8 mouse cellular contexts compared by ENCODE assay signal in genomic region chr1:92774743-92775692, GRCm38 (mm10). TPM values are rescaled to one million over a fixed set of nuclear protein-coding genes. Genes with fewer than 3 reads are reported as not detected.
A peak's percentile ranks its signal among the peaks of the same experiment; 100 is the strongest.
DNase-seq lines count a peak whose midpoint lies in the region; ATAC-seq and TF ChIP-seq lines count a peak whose summit lies in the region.

No protein-coding gene starts in this region.

- 0 out of 2 replicates have a peak overlapping the region, but pooled peaks have one; percentile 19 for H3K4me2 ChIP-seq in forebrain, embryonic 12.5 days
- H3K4me2 ChIP-seq in forebrain, postnatal 0 days (ENCODE audit: low read depth): no peak overlapping the region
- H3K4me2 ChIP-seq in CH12.LX (ENCODE audit: insufficient read depth, low read depth, poor library complexity, severe bottlenecking): peak overlapping the region; percentile 54
- peak overlapping the region; percentile 54 for H3K4me2 ChIP-seq in heart, postnatal 0 days (ENCODE audit: low read depth, low read length)

- H3K9me3 ChIP-seq in forebrain, embryonic 12.5 days: no peaks in the 10 kb centered on the region
- H3K9me3 ChIP-seq in forebrain, postnatal 0 days (ENCODE audit: low read length): no peaks in the 10 kb centered on the region
- no peaks in the 10 kb centered on the region for H3K9me3 ChIP-seq in CH12.LX (replicated peaks; ENCODE audit: low read length)
- no peaks in the 10 kb centered on the region for H3K9me3 ChIP-seq in heart, postnatal 0 days (replicated peaks; ENCODE audit: control insufficient read depth, low read length)

- no peak for TF ChIP-seq RAD21 in CH12.LX (IDR thresholded peaks at IDR 0.05; ENCODE audit: low read depth, low read length)

- H3K27me3 ChIP-seq in forebrain, embryonic 12.5 days: no peaks in the 10 kb centered on the region; the same call in 1 of the 2 replicates
- no peaks in the 10 kb centered on the region for H3K27me3 ChIP-seq in forebrain, postnatal 0 days (ENCODE audit: insufficient read depth, low read length)
- H3K27me3 ChIP-seq in CH12.LX (replicated peaks): peaks cover 45% of the 10 kb centered on the region
- H3K27me3 ChIP-seq in heart, postnatal 0 days (ENCODE audit: control insufficient read depth, insufficient read depth, low read length): no peaks in the 10 kb centered on the region

- no peaks in the 10 kb centered on the region for H3K36me3 ChIP-seq in forebrain, embryonic 12.5 days (replicated peaks)
- no peaks in the 10 kb centered on the region for H3K36me3 ChIP-seq in forebrain, postnatal 0 days (ENCODE audit: insufficient read depth)
- H3K36me3 ChIP-seq in CH12.LX (replicated peaks in 1 of 2; ENCODE audit: control insufficient read depth in 1 of 2, insufficient read depth in 1 of 2, low read length in 1 of 2): no peaks in the 10 kb centered on the region
- H3K36me3 ChIP-seq in heart, postnatal 0 days (replicated peaks; ENCODE audit: control insufficient read depth, insufficient read depth, low read length): no peaks in the 10 kb centered on the region

- dilution Hi-C loops in CH12.LX (cut with MboI; ENCODE audit: extremely low pct_ligation_motif_present, extremely low pct_unique_long_range_greater_than_20kb, low sequenced_read_pairs): no loop called here

- H3K4me1 ChIP-seq in forebrain, embryonic 12.5 days: peaks cover 34% of the 10 kb centered on the region
- H3K4me1 ChIP-seq in forebrain, postnatal 0 days (ENCODE audit: insufficient read depth): no peaks in the 10 kb centered on the region
- peaks cover 7 to 14% of the 10 kb centered on the region in 2 experiments for H3K4me1 ChIP-seq in CH12.LX (ENCODE audit: control insufficient read depth in 1 of 2, insufficient read depth in 2 of 2)
- peaks cover 17% of the 10 kb centered on the region for H3K4me1 ChIP-seq in heart, postnatal 0 days (ENCODE audit: control insufficient read depth, insufficient read depth)

- ATAC-seq in forebrain, embryonic 12.5 days (ENCODE audit: low FRiP score): no peak
- no peak for ATAC-seq in forebrain, postnatal 0 days
- ATAC-seq in heart, postnatal 0 days (ENCODE audit: insufficient read depth, low read depth): peak; percentile 70

- in situ Hi-C loops in CH12.LX (cut with MboI; ENCODE audit: low pct_ligation_motif_present, low pct_unique_long_range_greater_than_20kb, low sequenced_read_pairs): no loop called here

- H3K27ac ChIP-seq in forebrain, embryonic 12.5 days: no peak overlapping the region
- H3K27ac ChIP-seq in forebrain, postnatal 0 days (ENCODE audit: low read depth, low read length): no peak overlapping the region
- no peak overlapping the region for H3K27ac ChIP-seq in CH12.LX (ENCODE audit: insufficient read depth, low read depth)
- H3K27ac ChIP-seq in heart, postnatal 0 days (ENCODE audit: low read depth): peak overlapping the region; percentile 26; the same call in 1 of the 2 replicates

- TF ChIP-seq CTCF in forebrain, postnatal 0 days (IDR thresholded peaks at IDR 0.05; ENCODE audit: low read depth): no peak
- peak in 1 of 2 experiments; percentile 12; a peak in 1 of 4 replicates for TF ChIP-seq CTCF in CH12.LX (conservative IDR thresholded peaks at IDR 0.05 in 1 of 2, IDR thresholded peaks at IDR 0.05 in 1 of 2; ENCODE audit: low read depth in 2 of 2, low read length in 2 of 2)
- no peak for TF ChIP-seq CTCF in heart, postnatal 0 days (IDR thresholded peaks at IDR 0.05; ENCODE audit: low read depth)

- WGBS in forebrain, embryonic 12.5 days: 43% methylated on average over 16 of the region's 16 CpGs
- 49% methylated on average over 16 of the region's 16 CpGs for WGBS in forebrain, postnatal 0 days
- WGBS in heart, postnatal 0 days: 14% methylated on average over 16 of the region's 16 CpGs

- H3K4me3 ChIP-seq in forebrain, embryonic 12.5 days (replicated peaks): no peak overlapping the region
- no peak overlapping the region for H3K4me3 ChIP-seq in forebrain, postnatal 0 days (ENCODE audit: low read depth, low read length)
- H3K4me3 ChIP-seq in CH12.LX (replicated peaks in 1 of 3; ENCODE audit: low read depth in 2 of 3, low read length in 2 of 3, poor library complexity in 1 of 3): peak overlapping the region in 1 of 3 experiments; percentile 42
- H3K4me3 ChIP-seq in heart, postnatal 0 days (ENCODE audit: low read depth, low read length): peak overlapping the region; percentile 35

- no peak for TF ChIP-seq POLR2A in CH12.LX (IDR thresholded peaks at IDR 0.05; ENCODE audit: low read depth, low read length)

- no peak for DNase-seq in forebrain, postnatal 0 days
- peak; percentile 7 for DNase-seq in CH12.LX (ENCODE audit: extremely low read depth)
- DNase-seq in heart, postnatal 0 days (ENCODE audit: low spot score): peak; percentile 58
- peak; percentile 54 for DNase-seq in mesoderm, embryonic 11.5 days (ENCODE audit: low read depth, low spot score)
- DNase-seq in layer of hippocampus, adult 11-12 months (ENCODE audit: low spot score): no peak
- no peak for DNase-seq in spleen, postnatal 36 days (ENCODE audit: low spot score in 2 of 2)
- no peak for DNase-seq in frontal cortex, postnatal 14 days (ENCODE audit: low spot score in 2 of 2)

- H3K79me2 ChIP-seq in CH12.LX (replicated peaks; ENCODE audit: control insufficient read depth, extremely low read depth, insufficient read depth, poor library complexity, severe bottlenecking): no peaks in the 10 kb centered on the region

- no peak for TF ChIP-seq EP300 in CH12.LX (IDR thresholded peaks at IDR 0.05; ENCODE audit: low read length)
- 0 out of 2 replicates have a peak, but pooled peaks have one; percentile 16 for TF ChIP-seq EP300 in heart, postnatal 0 days (IDR thresholded peaks at IDR 0.05; ENCODE audit: low read depth)

- H3K9ac ChIP-seq in forebrain, embryonic 12.5 days: no peak overlapping the region; the same call in 1 of the 2 replicates
- H3K9ac ChIP-seq in forebrain, postnatal 0 days: no peak overlapping the region
- peak overlapping the region; percentile 16 for H3K9ac ChIP-seq in CH12.LX (ENCODE audit: insufficient read depth, low read depth)
- 0 out of 2 replicates have a peak overlapping the region, but pooled peaks have one; percentile 16 for H3K9ac ChIP-seq in heart, postnatal 0 days (replicated peaks; ENCODE audit: low read depth, low read length)

TF ChIP-seq in CH12.LX, 34 proteins besides CTCF, POLR2A, EP300 and RAD21:
- TF ChIP-seq MEF2A (IDR thresholded peaks at IDR 0.05; ENCODE audit: borderline replicate concordance, low read depth, low read length) (no peak), BHLHE40 (IDR thresholded peaks at IDR 0.05; ENCODE audit: low read depth, low read length) (peak; percentile 68), ZMIZ1 (IDR thresholded peaks at IDR 0.05; ENCODE audit: low read depth, low read length) (no peak), MAFK (IDR thresholded peaks at IDR 0.05; ENCODE audit: insufficient replicate concordance, low read length) (peak; percentile 37; the same call in 1 of the 2 replicates), ZNF384 (IDR thresholded peaks at IDR 0.05; ENCODE audit: low read depth, low read length) (no peak), IRF4 (IDR thresholded peaks at IDR 0.05; ENCODE audit: low read depth, low read length) (peak; percentile 61; the same call in 1 of the 2 replicates), ETS1 (conservative IDR thresholded peaks at IDR 0.05; ENCODE audit: low read depth, low read length) (no peak), SMC3 (IDR thresholded peaks at IDR 0.05; ENCODE audit: low read depth, low read length) (no peak), TBP (conservative IDR thresholded peaks at IDR 0.05; ENCODE audit: low read depth, low read length) (no peak), SIN3A (IDR thresholded peaks at IDR 0.05; ENCODE audit: low read length) (no peak), HCFC1 (IDR thresholded peaks at IDR 0.05; ENCODE audit: low read depth, low read length) (no peak), GABPA (IDR thresholded peaks at IDR 0.05; ENCODE audit: insufficient replicate concordance, low read depth, low read length) (no peak)

RNA-seq across cellular contexts. Expression of gene Gpc1, which starts 56.4 kb away (rescaled TPM):
- polyA plus RNA-seq in forebrain, embryonic 12.5 days (2016; fragmentation: Nextera tagmentation; extraction: Ambion mirVana): 124 and 160 TPM in 2 replicates
- total RNA-seq in forebrain, postnatal 0 days (2014; rRNA removed): 132 and 173 TPM in 2 replicates
- 47.4 and 52.8 TPM in 2 replicates for polyA plus RNA-seq in forebrain, postnatal 0 days (2015; fragmentation: Nextera tagmentation; extraction: Ambion mirVana)
- total RNA-seq in CH12.LX (2012; rRNA removed): 0.55 and 0.59 TPM in 2 replicates
- total RNA-seq in CH12.LX (2014; rRNA removed): 0.05 TPM in 1 of 2 replicates, not detected in the other
- 0.11 TPM in 1 of 2 replicates, not detected in the other for polyA plus RNA-seq in CH12.LX (2012; ENCODE audit: insufficient read length, low read depth)
- total RNA-seq in heart, postnatal 0 days (2014; rRNA removed; ENCODE audit: low replicate concordance): 201 and 227 TPM in 2 replicates
- 52.1 and 53.9 TPM in 2 replicates for polyA plus RNA-seq in heart, postnatal 0 days (2015; fragmentation: Nextera tagmentation; extraction: Ambion mirVana)

Comparison
In these comparisons a context has a peak if more than half of its experiments do, and no peak if none do; other contexts are left out.
1. H3K9ac ChIP-seq: peak in CH12.LX (single experiment) and heart, postnatal 0 days (single experiment); none in forebrain, embryonic 12.5 days (single experiment) and forebrain, postnatal 0 days (single experiment).
2. DNase-seq: peak in CH12.LX (single experiment), heart, postnatal 0 days (single experiment) and mesoderm, embryonic 11.5 days (single experiment); none in forebrain, postnatal 0 days (single experiment), layer of hippocampus, adult 11-12 months (single experiment), spleen, postnatal 36 days (0 of 2) and frontal cortex, postnatal 14 days (0 of 2).
3. RNA of gene Gpc1, which starts 56.4 kb away (polyA plus RNA-seq): 124 to 160 TPM in forebrain, embryonic 12.5 days, 52.1 to 53.9 TPM in heart, postnatal 0 days and 47.4 to 52.8 TPM in forebrain, postnatal 0 days; 0.11 TPM in CH12.LX; every median in the first group is over 10 times any median in the second.